Mouse (Mus musculus): ENCODE data around the gene Slc34a3. TPM values are rescaled to one million over a fixed set of nuclear protein-coding genes. Genes with fewer than 3 reads are reported as not detected.
A peak's percentile ranks its signal among the peaks of the same experiment; 100 is the strongest.

The Slc34a3 gene
- polyA plus RNA-seq, 1 experiment: 0.92 TPM

- under 1% methylated on average over 7 of the region's 7 CpGs for WGBS
- Histone ChIP-seq H3K27ac (ENCODE audit: insufficient read depth, low read length) (peak overlapping the region; percentile 69), H3K4me3 (replicated peaks; ENCODE audit: insufficient read depth, low read depth, low read length) (peak overlapping the region; percentile 37), H3K27me3 (ENCODE audit: control insufficient read depth, insufficient read depth, low read length) (no peaks in the 10 kb centered on the region), H3K4me1 (ENCODE audit: control insufficient read depth, insufficient read depth, low read length) (peaks cover 4% of the 10 kb centered on the region; the same call in 1 of the 2 replicates)
- TF ChIP-seq CTCF (IDR thresholded peaks at IDR 0.05; ENCODE audit: borderline replicate concordance, insufficient read depth, low read depth, low read length) (peak; percentile 85), POLR2A (IDR thresholded peaks at IDR 0.05; ENCODE audit: borderline replicate concordance, insufficient read depth, low read length) (no peak)
- DNase-seq: peak; percentile 85 to 90
These were observed 5.7 kb downstream of the Slc34a3 start for GRCm38 (mm10) chr2:25228431-25228889.

GRCm38 (mm10) chr2:25227406-25227805 is 6.8 kb downstream of the Slc34a3 start:
- 87% methylated on average over 4 of the region's 4 CpGs for WGBS
- Histone ChIP-seq H3K4me3 (replicated peaks; ENCODE audit: insufficient read depth, low read depth, low read length) (no peak overlapping the region), H3K27me3 (ENCODE audit: control insufficient read depth, insufficient read depth, low read length) (no peaks in the 10 kb centered on the region), H3K4me1 (ENCODE audit: control insufficient read depth, insufficient read depth, low read length) (peaks cover 4% of the 10 kb centered on the region; the same call in 1 of the 2 replicates), H3K27ac (ENCODE audit: insufficient read depth, low read length) (peak overlapping the region; percentile 43; the same call in 1 of the 2 replicates)
- DNase-seq: no peak
- TF ChIP-seq POLR2A (IDR thresholded peaks at IDR 0.05; ENCODE audit: borderline replicate concordance, insufficient read depth, low read length) (no peak), CTCF (IDR thresholded peaks at IDR 0.05; ENCODE audit: borderline replicate concordance, insufficient read depth, low read depth, low read length) (no peak)

- 0 out of 2 replicates have a peak overlapping the region, but pooled peaks have one; percentile 43 for H3K27ac ChIP-seq (ENCODE audit: insufficient read depth, low read length)
- peak; percentile 42 to 58 for DNase-seq
- WGBS: 31% methylated on average over 5 of the region's 5 CpGs
These were observed 7.3 kb downstream of the Slc34a3 start for GRCm38 (mm10) chr2:25226864-25227263.

GRCm38 (mm10) chr2:25225811-25226379 is 8.3 kb downstream of the Slc34a3 start:
- no peak overlapping the region for H3K4me3 ChIP-seq (replicated peaks; ENCODE audit: insufficient read depth, low read depth, low read length)

More at GRCm38 (mm10) chr2:25226864-25227263, 7.3 kb downstream of the Slc34a3 start:
- H3K4me1 ChIP-seq (ENCODE audit: control insufficient read depth, insufficient read depth, low read length): peaks cover 4% of the 10 kb centered on the region; the same call in 1 of the 2 replicates
- TF ChIP-seq CTCF (IDR thresholded peaks at IDR 0.05; ENCODE audit: borderline replicate concordance, insufficient read depth, low read depth, low read length) (no peak), POLR2A (IDR thresholded peaks at IDR 0.05; ENCODE audit: borderline replicate concordance, insufficient read depth, low read length) (no peak)
- H3K4me3 ChIP-seq (replicated peaks; ENCODE audit: insufficient read depth, low read depth, low read length): no peak overlapping the region
- no peaks in the 10 kb centered on the region for H3K27me3 ChIP-seq (ENCODE audit: control insufficient read depth, insufficient read depth, low read length)

GRCm38 (mm10) chr2:25224766-25225752 is 9.1 kb downstream of the Slc34a3 start:
- Histone ChIP-seq H3K27ac (ENCODE audit: insufficient read depth, low read length) (peak overlapping the region; percentile 91), H3K4me1 (ENCODE audit: control insufficient read depth, insufficient read depth, low read length) (peaks cover 4% of the 10 kb centered on the region; the same call in 1 of the 2 replicates), H3K4me3 (replicated peaks; ENCODE audit: insufficient read depth, low read depth, low read length) (peak overlapping the region; percentile 84), H3K27me3 (ENCODE audit: control insufficient read depth, insufficient read depth, low read length) (no peaks in the 10 kb centered on the region)
- DNase-seq: peak; percentile 98 to 100
- TF ChIP-seq POLR2A (IDR thresholded peaks at IDR 0.05; ENCODE audit: borderline replicate concordance, insufficient read depth, low read length) (peak; percentile 60; the same call in 1 of the 2 replicates), CTCF (IDR thresholded peaks at IDR 0.05; ENCODE audit: borderline replicate concordance, insufficient read depth, low read depth, low read length) (no peak)
- 2% methylated on average over 41 of the region's 41 CpGs for WGBS

More at GRCm38 (mm10) chr2:25225811-25226379, 8.3 kb downstream of the Slc34a3 start:
- DNase-seq: no peak
- no peak for TF ChIP-seq POLR2A (IDR thresholded peaks at IDR 0.05; ENCODE audit: borderline replicate concordance, insufficient read depth, low read length)
- no peak for TF ChIP-seq CTCF (IDR thresholded peaks at IDR 0.05; ENCODE audit: borderline replicate concordance, insufficient read depth, low read depth, low read length)
- peaks cover 4% of the 10 kb centered on the region; the same call in 1 of the 2 replicates for H3K4me1 ChIP-seq (ENCODE audit: control insufficient read depth, insufficient read depth, low read length)
- no peaks in the 10 kb centered on the region for H3K27me3 ChIP-seq (ENCODE audit: control insufficient read depth, insufficient read depth, low read length)
- peak overlapping the region; percentile 78; the same call in 1 of the 2 replicates for H3K27ac ChIP-seq (ENCODE audit: insufficient read depth, low read length)
- 54% methylated on average over 8 of the region's 8 CpGs for WGBS

GRCm38 (mm10) chr2:25224492-25224765 is 9.7 kb downstream of the Slc34a3 start, which contains the start of gene Tubb4b:
Gene Tubb4b (minus strand): TSS chr2:25224702.
- Histone ChIP-seq H3K27ac (ENCODE audit: insufficient read depth, low read length) (peak within 1 kb of the TSS; percentile 91), H3K4me3 (replicated peaks; ENCODE audit: insufficient read depth, low read depth, low read length) (peak within 1 kb of the TSS; percentile 84), H3K27me3 (ENCODE audit: control insufficient read depth, insufficient read depth, low read length) (no peaks in the 10 kb centered on the region), H3K4me1 (ENCODE audit: control insufficient read depth, insufficient read depth, low read length) (peaks cover 4% of the 10 kb centered on the region; the same call in 1 of the 2 replicates)
- peak; percentile 17; the same call in 1 of the 2 replicates for TF ChIP-seq CTCF (IDR thresholded peaks at IDR 0.05; ENCODE audit: borderline replicate concordance, insufficient read depth, low read depth, low read length)
- TF ChIP-seq POLR2A (IDR thresholded peaks at IDR 0.05; ENCODE audit: borderline replicate concordance, insufficient read depth, low read length): peak; percentile 99
- DNase-seq: no peak
- WGBS: under 1% methylated on average over 17 of the region's 17 CpGs

GRCm38 (mm10) chr2:25223681-25224491 is 10.3 kb downstream of the Slc34a3 start:
- DNase-seq: peak in 1 of 2 experiments; percentile 82
- Histone ChIP-seq H3K27ac (ENCODE audit: insufficient read depth, low read length) (peak overlapping the region; percentile 57), H3K4me1 (ENCODE audit: control insufficient read depth, insufficient read depth, low read length) (peaks cover 2% of the 10 kb centered on the region; the same call in 1 of the 2 replicates), H3K27me3 (ENCODE audit: control insufficient read depth, insufficient read depth, low read length) (no peaks in the 10 kb centered on the region), H3K4me3 (replicated peaks; ENCODE audit: insufficient read depth, low read depth, low read length) (peak overlapping the region; percentile 60)
- TF ChIP-seq CTCF (IDR thresholded peaks at IDR 0.05; ENCODE audit: borderline replicate concordance, insufficient read depth, low read depth, low read length) (no peak), POLR2A (IDR thresholded peaks at IDR 0.05; ENCODE audit: borderline replicate concordance, insufficient read depth, low read length) (no peak)
- 2% methylated on average over 53 of the region's 53 CpGs for WGBS
